Mouse (Mus musculus) left cerebral cortex, adult 8-10 months (tissue): Measurements from ENCODE around the gene Adgrl1. TPM values are rescaled to one million over a fixed set of nuclear protein-coding genes. Genes with fewer than 3 reads are reported as not detected.

Experiments
- DNase-seq, 2 experiments: peaks; one replicate each; pipeline ENCODE4 v3.0.0; 2022; ENCODE audit warnings: low spot score in 2 of 2
- total RNA-seq, 4 experiments: library from RNA; stranded (reverse); gene quantifications; 2 replicates each; pipeline ENCODE4 v1.2.4; 2022

The Adgrl1 gene
- 100 to 1,000 TPM; 330 to 370 (median 359) TPM for total RNA-seq

DNA sequence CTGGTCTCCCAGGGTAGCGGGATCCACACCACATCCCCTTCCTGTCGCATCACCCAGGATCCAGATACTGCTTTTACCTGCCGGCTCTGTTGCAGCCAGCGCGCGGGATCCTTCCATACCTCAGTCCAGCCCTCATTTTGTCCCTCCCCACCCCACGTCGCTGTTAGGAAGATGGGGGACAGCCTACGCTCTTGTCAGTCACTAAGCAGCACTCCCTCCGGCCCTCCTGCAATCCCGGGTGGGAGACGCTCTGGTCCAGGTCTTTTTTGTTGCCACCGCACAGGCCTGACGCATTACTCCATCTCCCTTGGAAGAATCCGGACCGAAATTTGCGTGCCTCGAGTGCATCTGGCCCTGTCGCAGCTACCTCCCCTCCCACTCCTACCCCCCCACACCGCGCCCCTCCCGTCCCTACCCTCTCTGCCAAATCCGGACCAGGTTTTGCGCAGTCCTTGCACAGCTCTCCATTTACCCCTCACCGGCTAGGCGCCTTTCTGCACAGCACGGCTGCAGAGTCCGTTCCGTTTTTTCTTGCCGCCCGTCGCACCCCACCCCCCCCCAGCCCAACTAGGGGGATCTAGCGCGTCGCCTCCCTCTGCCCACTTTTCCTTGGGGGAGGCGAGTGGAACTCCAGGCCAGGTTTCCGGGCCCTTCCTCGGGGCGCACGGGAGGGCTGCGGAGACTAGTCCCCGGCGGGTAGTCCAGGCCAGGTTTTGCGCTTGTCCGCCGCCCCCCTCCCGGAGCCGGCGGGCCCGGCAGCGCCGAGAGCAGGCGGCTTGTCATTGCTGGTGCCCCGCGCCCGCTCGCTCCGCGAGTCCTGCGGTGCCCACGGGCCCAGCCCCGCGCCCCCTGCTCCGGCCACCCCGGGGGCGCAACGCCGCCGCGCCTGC, at the start of gene Adgrl1:
TSS of gene Adgrl1 (plus strand) at position 743 of the 890 bp plus-strand sequence.
- peak; percentile 85 to 97 for DNase-seq

DNA sequence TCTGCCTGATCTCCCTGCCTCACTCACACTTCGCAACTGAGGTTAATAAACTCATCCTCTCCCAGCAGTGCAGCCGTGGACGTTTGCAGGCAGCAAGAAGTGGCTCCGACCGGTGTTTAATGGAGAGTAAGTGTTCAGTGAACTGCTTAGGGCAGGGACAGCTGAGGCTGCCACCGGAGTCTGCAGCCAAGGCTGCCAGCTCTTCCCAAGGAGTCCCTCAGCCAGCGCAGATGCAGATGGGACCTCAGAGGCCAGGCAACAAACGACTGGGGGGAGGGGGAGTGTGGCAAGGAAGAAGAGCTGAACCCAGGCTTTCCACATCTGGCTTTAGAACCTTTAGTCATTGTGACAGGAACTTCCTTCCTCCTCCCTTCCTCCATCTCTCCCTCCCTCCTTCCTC, 47.6 kb upstream of the Adgrl1 start:
- DNase-seq: no peak

DNA sequence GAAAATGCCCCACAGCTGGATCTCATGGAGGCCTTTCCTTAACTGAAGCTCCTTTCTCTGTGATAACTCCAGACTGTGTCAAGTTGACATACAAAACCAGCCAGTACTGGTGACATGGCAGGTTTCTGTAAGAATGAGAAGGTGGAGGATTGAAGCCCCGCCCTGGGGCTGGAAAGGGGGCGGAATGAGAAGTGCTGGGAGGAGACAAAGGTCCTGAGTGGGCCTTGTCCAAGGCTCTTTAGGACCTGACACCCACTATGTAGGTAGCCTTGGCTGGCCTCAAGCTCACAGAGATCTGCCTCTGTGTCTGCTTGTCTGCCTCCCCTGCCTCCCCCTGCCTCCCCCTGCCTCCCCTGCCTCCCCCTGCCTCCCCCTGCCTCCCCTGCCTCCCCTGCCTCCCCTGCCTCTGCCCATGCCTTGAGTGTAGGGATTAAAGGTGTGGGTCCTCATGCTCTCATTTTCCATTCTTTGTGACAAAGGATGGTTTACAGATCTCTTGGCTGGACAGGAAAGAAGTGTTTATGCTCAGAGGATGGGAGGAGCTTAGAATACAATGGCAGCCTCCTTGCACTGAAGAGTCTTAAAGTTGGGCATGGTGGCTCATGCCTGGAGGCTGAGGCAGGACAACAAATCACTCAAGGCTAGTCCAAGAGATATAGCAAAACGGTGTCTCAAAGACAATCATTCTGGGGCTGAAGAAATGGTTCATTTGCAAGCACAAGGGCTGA, 46.4 kb upstream of the Adgrl1 start:
- no peak for DNase-seq

DNA sequence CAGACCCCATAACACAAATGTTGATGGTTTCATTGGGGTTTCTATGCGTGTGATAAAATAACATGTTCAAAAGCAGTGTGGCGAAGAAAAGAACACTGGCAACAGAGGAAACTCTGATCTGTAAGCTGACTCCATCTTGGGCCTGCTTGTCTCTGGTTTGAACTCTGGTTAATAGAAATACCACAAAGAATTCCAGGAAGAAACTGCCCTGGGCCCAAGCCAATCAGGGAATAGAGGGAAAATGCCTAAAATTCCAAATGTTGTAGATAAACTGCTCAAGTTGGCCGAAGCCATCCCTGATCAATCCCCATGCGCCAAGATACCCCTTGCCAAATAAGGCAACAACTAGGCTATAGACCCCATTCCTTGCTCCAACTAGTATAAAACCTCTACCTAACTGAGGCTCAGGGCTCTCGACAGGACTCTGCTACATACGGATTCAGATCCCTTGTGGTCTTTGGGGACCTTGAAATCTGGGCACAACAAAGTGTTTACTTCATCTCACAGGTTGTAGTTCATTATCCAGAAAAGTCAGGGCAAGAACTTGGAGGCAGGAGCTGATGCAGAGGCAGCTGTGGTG, 43.3 kb upstream of the Adgrl1 start:
- no peak for DNase-seq

DNA sequence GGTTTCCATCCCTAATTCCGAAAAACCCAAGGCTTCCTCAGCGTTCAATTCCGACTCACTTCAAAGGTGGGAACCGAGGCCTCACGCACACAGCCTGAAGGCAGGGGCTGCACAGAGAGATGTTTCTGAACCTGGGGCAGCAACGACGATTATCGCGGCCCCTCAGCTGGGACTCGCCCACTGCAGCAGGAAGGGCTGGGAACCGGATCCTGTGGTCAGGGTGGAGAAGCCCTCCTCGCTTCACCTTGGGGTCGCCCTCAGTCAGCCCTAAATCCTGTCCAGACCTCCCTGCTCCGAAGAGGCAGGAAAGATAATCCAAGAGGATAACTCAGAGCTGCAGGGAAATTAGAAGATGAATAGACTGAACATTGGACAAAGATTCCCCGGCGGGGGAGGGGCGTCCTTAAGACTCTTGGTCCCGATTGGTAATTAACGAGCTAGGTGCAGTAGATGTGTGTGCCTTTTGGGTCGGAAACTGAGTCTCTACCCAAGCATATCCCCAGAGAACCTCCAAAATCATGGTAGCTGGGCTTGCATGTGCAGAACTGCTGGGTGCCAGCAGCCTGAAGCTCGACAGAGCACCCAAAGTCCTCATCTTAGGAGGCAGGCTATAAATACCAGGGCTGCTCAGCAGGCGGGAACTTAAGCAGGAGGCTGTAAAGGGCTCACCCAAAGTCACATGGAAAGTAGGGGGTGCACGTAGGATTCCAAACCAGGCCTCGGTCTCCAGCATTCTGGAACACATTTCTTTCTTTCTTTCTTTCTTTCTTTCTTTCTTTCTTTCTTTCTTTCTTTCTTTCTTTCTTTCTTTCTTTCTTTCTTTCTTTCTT, 37.3 kb upstream of the Adgrl1 start:
- no peak for DNase-seq

DNA sequence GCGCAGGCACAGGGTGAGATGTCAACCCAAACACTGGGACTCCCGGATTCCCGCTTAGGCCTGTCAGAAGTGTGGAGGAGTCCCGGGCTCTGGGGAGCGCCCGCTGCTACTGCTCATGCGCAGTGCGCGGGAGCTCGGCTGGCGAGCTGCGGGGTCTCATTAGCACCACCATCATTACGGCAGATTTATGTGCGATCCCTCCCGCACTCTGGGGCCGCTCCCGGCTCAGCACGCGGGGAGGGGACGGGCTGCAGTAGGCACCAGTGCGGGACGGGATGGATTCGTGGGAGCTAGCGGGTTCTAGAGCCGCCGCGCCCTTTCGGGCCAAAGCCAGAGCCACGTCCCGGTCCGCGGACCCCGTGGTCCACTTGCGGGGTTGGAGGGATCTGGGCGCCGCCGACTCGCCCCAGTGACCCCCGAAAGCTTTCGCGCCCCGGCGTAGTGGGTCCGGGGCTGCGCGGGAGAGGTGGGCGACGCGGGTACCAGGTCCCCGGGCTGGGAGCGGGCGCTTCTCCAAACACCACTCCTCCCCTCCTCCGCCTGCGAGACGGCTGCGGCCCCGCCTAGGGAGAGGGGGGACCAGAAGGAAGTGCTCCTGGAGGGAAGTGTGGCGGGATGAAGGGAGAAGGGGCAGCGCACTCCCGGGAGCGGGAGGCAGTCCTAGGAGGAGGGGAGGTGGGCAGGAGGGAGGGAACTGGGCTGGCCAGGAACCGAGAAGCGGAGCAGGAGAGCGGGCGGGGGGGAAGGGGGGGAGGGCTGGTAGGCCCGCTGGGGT, 24.8 kb upstream of the Adgrl1 start:
- peak in 1 of 2 experiments; percentile 47 for DNase-seq

DNA sequence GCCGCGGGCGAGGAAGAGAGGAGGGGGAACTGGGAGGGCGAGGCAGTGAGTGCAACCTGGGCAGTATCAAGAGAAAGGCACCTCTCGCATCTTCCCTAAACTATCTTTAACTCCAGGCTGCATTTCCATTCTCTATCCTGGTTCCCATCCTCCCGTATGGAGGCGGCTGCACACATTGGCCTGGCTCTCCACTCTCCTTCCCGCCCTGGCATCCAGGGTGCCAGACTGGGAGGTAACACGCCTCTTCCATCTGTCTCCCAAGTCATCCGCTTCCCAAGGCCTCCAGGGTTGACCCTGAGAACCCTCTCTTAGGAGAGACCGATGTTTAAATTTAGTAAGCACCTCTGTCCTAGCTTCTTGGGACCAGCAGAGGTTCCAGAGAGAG, 24.3 kb upstream of the Adgrl1 start:
- peak in 1 of 2 experiments; percentile 73 for DNase-seq

DNA sequence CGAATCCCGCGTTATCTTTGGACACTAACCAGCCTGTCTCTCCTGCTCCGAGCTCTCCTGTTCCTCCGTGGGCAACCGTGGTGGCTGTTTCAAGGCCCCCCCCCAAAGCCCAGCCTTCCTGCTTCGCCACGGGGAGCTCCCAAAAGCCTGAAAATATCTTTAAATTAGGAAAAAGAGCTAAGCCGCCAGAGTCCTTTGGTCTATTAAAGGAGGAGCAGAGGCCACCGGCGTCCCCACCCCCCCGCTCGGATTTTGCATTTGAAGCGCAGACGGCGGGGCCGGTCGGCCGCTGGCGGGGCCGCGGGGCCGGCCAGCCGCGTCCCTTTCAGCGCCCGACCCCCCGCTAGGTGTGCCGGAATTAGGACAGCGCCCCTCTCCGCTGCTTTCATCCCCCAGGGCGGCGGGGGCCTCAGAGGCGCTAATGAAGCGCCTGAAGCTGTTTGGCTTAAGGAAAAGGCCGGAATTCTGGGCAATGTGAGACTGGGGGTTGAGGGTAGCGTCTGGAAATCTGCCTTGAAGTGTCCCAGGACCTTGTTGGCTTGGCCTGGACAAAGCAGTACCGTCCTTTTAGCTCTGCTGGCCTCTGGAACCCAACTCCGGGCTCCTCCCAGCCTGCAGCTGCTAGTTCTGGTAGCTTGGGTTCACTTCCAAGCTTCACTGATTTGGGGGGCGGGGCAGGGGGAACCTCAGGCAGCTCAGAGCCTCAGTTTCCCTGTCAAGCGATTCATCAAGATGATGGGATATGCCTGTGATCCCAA, 23.6 kb upstream of the Adgrl1 start:
- no peak for DNase-seq

DNA sequence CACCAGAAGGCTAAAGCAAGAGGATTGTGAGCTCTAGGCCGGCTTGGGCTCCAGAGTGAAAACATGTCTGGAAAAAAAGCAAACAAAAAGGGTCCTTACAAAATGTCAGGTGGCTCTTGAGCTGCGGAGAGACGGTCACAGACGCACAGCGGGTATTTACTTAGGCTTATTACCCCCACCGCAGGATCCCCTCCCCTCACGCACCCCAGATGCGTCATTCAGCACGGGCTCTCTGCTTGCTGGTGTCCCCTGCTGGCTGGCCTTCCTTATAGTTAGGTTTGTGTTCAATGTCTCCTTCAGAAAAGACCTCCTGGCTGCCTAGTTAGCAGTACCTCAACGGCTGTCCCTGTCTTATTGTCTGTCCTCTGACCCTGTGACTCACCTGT, 23.1 kb upstream of the Adgrl1 start:
- DNase-seq: no peak

DNA sequence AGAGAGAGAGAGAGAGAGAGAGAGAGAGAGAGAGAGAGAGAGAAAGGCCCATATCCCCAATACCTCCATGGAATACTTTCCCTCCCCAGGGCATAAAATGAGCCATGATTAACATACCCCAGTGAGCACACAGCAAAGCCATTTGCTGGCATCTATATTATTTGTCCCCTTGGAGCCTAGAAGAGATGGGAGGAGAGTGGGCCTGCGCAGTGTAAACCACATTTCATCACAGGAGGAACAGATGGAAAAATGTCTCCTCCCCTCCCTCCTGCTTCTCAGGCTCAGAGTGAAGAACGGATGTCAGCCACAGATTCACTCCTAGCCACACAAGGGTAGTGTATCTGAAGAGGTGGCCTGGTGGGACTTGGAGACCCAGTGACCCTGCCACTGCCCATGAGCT, 11.5 kb upstream of the Adgrl1 start:
- DNase-seq: no peak

DNA sequence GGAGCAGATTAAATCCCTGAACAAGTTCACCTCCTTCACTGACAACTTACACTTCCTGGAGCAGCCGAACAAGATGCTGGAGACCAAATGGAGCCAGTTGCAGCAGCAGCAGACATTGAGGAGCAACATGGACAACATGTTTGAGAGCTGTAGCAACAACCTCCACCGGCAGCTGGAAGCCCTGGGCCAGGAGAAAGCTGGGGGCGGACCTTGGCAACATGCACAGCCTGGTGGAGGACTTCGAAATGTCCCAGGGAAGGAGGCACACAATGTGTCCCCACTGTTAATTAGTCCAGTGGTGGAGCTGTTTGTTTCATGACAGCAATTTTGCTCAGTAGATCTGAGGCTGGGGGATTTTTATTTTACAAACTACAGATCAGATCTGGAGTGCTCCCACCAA, 7.8 kb upstream of the Adgrl1 start:
- DNase-seq: no peak

DNA sequence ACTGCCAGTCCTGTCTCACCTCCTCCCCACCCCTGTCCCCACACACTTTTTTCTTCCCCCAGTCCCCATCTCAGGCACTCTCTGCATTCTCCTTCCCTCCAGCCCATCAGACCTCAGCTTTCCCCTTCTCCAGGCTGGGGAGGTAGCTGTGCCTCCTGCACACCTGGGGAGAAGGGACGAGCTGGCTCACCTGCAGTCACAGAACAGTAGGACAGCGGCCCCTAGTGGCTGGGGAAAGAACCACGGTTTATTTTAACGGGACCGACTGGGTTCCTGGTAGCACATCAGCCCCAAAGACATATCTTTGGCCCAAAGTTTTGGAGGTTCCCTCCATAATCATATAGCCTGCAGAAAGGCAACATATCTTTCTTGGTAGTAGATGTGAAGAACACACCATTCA, 6.0 kb upstream of the Adgrl1 start:
- DNase-seq: peak in 1 of 2 experiments; percentile 65

DNA sequence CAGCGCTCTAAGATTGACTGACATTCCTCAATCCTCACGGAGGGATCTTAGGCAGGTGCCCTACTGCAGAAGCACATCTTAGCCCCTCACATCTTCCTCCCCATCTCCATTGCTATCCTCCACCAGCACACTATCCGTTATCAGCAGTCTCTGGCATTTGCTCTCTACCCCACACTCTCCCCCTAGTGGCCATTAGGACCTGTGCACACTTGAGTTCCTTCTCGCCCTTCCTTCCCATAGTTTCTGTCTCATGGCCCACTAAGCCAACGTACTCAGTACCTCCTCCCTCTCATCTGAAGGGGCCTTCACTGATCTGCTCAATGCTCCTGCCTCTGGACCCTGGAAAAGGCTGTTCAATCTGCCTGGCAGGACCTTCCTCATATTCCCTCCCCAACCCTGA, 4.0 kb upstream of the Adgrl1 start:
- no peak for DNase-seq

DNA sequence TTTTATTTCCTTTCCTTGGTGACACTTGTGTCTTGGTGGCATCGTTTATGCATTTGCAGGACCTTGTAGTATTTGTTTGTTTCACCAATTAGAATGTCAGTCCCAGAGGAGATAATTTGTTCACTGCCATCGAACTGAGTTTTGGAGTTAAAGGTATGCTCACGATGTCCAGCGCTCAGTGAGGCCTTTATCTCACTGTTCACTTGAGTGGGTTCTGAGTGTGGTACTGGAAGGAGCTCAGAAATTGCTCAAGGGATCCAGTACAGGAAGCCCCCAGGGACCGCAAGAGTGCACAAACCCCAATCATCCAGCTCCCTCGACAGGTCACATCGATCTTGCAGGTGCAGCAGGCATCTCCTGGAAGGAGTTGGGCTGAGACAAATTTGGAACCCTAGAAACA, 3.4 kb upstream of the Adgrl1 start:
- DNase-seq: no peak

DNA sequence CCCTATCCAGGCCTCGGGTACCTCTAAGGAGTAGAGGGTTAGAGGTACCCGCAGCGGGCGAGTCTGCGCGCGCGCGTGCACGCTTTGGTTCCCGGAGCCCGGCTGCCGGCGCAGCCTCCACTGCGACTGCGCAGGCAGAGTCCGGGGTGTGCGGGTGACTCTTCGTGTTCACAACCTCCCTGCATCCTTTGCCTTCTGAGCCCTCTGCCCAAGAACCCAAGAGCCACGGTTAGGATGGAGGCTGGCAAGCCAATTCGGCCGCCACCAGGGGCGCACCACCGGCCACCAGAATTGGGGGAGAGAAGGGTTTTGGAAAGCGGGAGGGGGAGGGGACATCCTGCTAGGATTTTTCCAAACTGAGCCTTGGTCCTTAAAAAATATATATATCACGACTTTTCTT, 2.7 kb upstream of the Adgrl1 start:
- DNase-seq: no peak

DNA sequence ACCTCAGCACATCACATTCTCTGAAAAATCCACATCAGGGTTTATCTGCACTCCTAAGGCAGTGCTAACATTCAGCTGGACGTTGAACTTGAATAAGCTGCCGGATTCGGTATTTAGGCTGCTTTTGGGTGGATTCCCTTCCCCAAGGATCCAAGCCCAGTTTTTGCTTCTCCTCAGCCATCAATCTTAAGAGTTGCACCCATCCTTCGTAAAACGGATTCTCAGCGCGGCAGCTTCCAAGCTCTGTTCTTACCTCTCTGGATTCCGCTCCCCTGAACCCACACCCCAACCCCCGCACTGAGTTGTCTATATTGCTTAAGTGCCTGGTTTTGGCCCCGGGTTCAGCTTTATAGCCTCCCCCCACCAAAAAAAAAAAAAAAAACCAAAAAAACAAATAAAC, 1.4 kb upstream of the Adgrl1 start:
- no peak for DNase-seq

DNA sequence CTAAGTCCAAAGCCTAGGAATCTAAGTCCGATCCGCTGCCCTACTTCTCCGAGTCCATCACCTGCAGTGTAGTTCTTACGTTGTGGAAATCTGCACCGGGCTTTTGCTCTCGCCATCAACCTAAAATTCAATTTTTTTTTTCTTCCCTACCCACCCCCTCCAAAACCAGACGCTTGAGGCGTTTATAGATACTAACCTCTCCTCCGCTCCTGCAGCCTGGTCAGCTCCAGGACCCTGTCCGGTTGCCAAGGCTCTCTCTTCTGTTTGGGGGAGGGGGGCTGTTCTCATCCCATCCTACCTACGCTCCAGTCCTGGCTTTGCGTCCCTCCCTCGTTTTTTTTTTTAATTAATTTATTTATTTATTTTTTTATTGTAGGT, 931 bp upstream of the Adgrl1 start:
- DNase-seq: peak in 1 of 2 experiments; percentile 76

DNA sequence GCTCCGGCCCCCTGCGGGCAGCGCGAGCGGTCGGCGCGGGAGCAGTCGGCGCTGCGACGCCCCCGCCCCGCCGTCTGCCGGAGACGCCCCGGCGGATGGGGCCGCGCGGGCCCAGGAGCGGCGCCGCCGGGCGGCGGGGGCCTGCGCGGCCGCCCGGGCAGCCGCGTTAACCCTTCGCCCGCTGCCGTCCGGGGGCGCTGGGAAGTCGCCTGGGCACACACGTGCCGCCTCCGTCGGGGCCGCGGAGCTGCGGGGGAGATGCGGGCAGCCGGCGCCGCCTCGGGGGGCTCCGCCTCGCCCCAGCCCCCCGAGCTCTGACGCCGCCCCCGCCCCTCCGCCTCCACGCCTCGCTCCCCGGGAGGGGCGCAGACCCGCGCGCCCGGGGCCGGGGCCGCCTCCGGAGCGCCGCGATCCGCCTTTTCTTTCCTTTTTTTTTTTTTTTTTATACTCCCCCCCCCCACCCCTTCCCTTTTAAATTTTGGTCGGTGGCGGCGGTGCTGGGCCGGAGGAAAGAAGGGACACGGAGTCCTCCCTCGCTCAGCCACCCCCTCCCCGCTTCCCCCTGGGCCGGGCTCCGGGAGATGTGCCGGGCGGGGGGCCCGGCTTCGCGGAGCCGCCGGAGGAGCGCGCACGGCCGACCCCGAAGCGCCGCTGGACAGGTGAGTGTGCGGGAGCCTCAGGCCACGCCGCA, 506 bp downstream of the Adgrl1 start:
- DNase-seq: no peak

DNA sequence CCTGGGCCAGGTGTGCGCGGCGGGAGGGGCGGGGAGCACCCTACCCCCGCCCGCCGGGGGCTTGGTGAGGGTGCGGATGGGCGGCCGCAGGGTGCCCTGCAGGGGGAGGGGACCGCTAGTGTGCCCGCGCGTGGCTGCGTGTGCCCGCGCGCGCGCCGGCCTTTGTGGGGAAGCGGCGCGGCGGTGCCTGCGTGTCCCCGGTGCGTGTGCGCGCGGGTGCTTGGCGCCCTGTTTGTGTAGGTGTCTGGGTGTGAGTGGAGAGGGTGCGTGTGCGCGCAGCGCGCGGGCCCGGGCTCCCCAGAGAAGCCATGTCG, 1.0 kb downstream of the Adgrl1 start:
- DNase-seq: peak in 1 of 2 experiments; percentile 82
